Mouse (Mus musculus) forebrain, embryonic 15.5 days (tissue): Measurements from ENCODE around the gene Gapdh. TPM values are rescaled to one million over a fixed set of nuclear protein-coding genes. Genes with fewer than 3 reads are reported as not detected.

Experiments
- ATAC-seq: fragments of 200-750 bp; cut with Nextera tagmentation; replicated peaks from 2 replicates; pipeline ENCODE4 v1.8.0; 2017; ENCODE audit warnings: mild to moderate bottlenecking, moderate TSS enrichment, moderate library complexity
- H3K27ac ChIP-seq: fragments of 300-500 bp; sonication (generic); replicated peaks from 2 replicates; pipeline ENCODE4 v1.5.1; 2015; ENCODE audit warnings: mild to moderate bottlenecking, inconsistent platforms
- H3K27me3 ChIP-seq: fragments of 300-500 bp; sonication (generic); 2 replicates; pipeline ENCODE4 v1.6.1; 2015; ENCODE audit warnings: inconsistent platforms
- H3K36me3 ChIP-seq: fragments of 300-500 bp; sonication (generic); 2 replicates; pipeline ENCODE4 v1.6.1; 2015; ENCODE audit warnings: mild to moderate bottlenecking, inconsistent platforms
- H3K4me1 ChIP-seq: fragments of 300-500 bp; sonication (generic); 2 replicates; pipeline ENCODE4 v1.6.1; 2015; ENCODE audit warnings: inconsistent platforms
- H3K4me2 ChIP-seq: fragments of 300-500 bp; sonication (generic); replicated peaks from 2 replicates; pipeline ENCODE4 v1.6.1; 2015; ENCODE audit warnings: mild to moderate bottlenecking, inconsistent platforms
- H3K4me3 ChIP-seq: fragments of 300-500 bp; sonication (generic); 2 replicates; pipeline ENCODE4 v1.5.1; 2015; ENCODE audit warnings: mild to moderate bottlenecking, inconsistent platforms
- H3K9ac ChIP-seq: fragments of 300-500 bp; sonication (generic); replicated peaks from 2 replicates; pipeline ENCODE4 v1.6.1; 2015; ENCODE audit warnings: mild to moderate bottlenecking, inconsistent platforms
- H3K9me3 ChIP-seq: fragments of 300-500 bp; sonication (generic); 2 replicates; pipeline ENCODE4 v1.6.1; 2016; ENCODE audit warnings: inconsistent platforms
- whole genome bisulfite sequencing: fragments of 180-500 bp; shearing (Covaris S2); methylation state at CpG from one replicate; pipeline ENCODE4 v1.1.7; 2015; ENCODE audit warnings: mixed read lengths; 5-methylcytosine and 5-hydroxymethylcytosine counted together
- polyA plus RNA-seq: library from polyadenylated mRNA; unstranded; fragments of >200 nt; fragmentation: Nextera tagmentation; extraction: Ambion mirVana; gene quantifications from 2 replicates; pipeline ENCODE4 v1.2.1, GENCODE M21; 2015

Gapdh gene
- polyA plus RNA-seq, 1 experiment from 2014 or later, result 1,461 TPM

DNA sequence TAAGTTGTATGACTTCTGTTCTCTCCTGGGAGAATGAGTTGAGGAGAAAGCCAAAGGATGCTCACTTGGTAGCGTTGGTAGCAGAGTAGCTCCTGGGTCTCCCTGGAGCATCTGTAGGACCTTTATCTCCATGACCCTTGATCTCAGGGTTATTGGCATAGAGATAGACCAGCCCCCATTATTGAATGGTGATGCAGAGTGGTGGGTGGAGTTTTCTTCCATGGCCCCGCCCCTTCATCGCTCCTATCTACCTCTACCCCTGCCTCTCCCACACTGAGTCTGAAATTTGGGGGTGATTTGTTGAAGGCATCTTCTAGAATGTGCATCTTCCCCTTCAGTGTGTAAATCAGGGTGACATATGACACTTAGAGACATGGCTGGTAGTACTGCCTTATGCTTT is 9.8 kb downstream of the Gapdh start:
- H3K9ac ChIP-seq, result no peak overlapping the region
- ATAC-seq, result no peak
- H3K4me2 ChIP-seq, result no peak overlapping the region
- H3K4me3 ChIP-seq, result no peak overlapping the region
- H3K36me3 ChIP-seq, result peaks cover 51% of the 10 kb centered on the region
- WGBS, result 94% methylated on average over 3 of the region's 3 CpGs
- H3K4me1 ChIP-seq, result peaks cover 15% of the 10 kb centered on the region
- H3K9me3 ChIP-seq, result no peaks in the 10 kb centered on the region
- no peaks in the 10 kb centered on the region for H3K27me3 ChIP-seq
- no peak overlapping the region for H3K27ac ChIP-seq

DNA sequence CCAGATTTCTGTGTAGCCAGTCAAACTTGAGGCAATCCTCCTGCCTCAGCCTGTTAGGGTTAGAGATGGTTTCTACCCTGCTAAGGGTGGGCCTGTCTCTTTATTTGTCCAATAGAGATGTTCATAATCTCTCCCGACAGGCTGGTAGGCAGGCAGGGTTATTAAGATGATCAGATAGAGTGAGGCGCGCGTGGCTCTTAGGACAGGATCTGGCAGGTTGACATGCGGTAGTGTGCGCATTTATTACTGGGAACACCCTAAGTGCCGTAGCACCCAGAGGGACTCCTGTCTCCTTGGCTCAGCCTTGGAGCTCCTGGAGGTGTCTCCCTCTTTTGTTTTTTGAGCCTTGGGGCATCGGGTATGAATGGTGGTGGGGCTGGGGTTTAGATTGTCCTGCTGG is 11.0 kb downstream of the Gapdh start:
- ATAC-seq, result no peak
- no peak overlapping the region for H3K9ac ChIP-seq
- WGBS, result 91% methylated on average over 8 of the region's 8 CpGs

DNA sequence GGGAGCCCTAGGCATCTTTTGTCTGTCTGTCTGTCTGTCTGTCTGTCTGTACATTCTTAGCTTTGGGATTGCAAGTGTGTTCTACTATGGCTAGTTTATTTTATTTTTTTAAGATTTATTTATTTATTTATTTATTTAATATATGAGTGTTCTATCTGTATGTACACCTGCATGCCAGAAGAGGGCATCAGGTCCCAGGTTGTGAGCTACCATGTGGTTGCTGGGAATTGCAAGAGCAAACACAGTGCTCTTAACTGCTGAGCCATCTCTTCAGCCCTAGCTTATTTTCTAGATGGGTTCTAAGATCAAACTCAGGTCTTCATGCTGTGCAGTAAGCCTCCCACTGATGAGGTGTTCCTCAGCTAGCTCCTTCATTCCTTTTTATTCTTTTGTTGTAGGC is 11.7 kb downstream of the Gapdh start:
- ATAC-seq, result no peak
- H3K27ac ChIP-seq, result no peak overlapping the region
- H3K9ac ChIP-seq, result no peak overlapping the region
- H3K4me3 ChIP-seq, result no peak overlapping the region
- H3K9me3 ChIP-seq, result no peaks in the 10 kb centered on the region
- H3K4me1 ChIP-seq, result no peaks in the 10 kb centered on the region
- H3K4me2 ChIP-seq, result no peak overlapping the region
- no peaks in the 10 kb centered on the region for H3K27me3 ChIP-seq
- H3K36me3 ChIP-seq, result peaks cover 35% of the 10 kb centered on the region

More for the DNA sequence above, 11.0 kb downstream of the Gapdh start:
- peaks cover 3% of the 10 kb centered on the region for H3K4me1 ChIP-seq
- no peak overlapping the region for H3K27ac ChIP-seq
- no peak overlapping the region for H3K4me3 ChIP-seq
- H3K36me3 ChIP-seq, result peaks cover 39% of the 10 kb centered on the region
- no peak overlapping the region for H3K4me2 ChIP-seq
- H3K27me3 ChIP-seq, result no peaks in the 10 kb centered on the region
- no peaks in the 10 kb centered on the region for H3K9me3 ChIP-seq

DNA sequence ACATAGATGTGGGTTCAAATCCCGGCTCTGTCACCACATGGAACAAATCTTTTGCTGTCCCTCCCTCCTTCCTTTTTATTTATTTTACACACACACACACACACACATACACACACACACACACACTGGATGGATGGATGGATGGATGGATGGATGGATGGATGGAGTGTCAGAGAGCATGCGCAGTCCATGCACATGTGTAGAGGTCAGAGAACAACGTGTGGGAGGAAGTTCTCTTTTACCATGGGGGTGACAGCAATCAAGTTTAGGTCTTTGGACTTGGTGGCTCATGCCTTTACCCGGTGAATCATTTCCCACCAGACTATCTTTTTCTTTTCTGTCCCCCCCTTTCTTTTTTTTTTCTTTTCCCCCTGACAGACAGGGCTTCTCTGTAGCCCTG is 12.6 kb downstream of the Gapdh start:
- 93% methylated on average over 4 of the region's 4 CpGs for WGBS
- no peak overlapping the region for H3K4me3 ChIP-seq
- H3K4me2 ChIP-seq, result no peak overlapping the region
- no peak overlapping the region for H3K9ac ChIP-seq
- H3K4me1 ChIP-seq, result peaks cover 3% of the 10 kb centered on the region; the same call in 1 of the 2 replicates
- H3K36me3 ChIP-seq, result peaks cover 26% of the 10 kb centered on the region
- no peaks in the 10 kb centered on the region for H3K9me3 ChIP-seq
- H3K27me3 ChIP-seq, result no peaks in the 10 kb centered on the region
- ATAC-seq, result no peak
- no peak overlapping the region for H3K27ac ChIP-seq

DNA sequence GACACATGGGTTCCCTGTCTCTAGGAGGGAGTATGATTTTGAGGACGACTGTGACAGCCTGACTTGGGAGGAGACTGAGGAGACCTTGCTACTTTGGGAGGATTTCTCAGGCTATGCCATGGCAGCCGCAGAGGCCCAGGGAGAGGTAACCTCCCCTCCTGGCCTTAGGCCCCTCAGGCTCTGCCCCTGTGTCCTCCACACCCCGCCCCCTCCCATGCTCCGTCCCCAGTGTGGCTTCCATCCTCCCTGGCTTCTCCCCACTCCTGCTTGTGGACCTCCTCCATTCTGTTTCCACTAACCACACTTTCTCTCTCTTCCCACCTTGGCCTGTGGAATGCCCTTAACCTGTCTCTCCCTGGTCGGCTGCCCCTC is 13.3 kb downstream of the Gapdh start:
- WGBS, result 84% methylated on average over 5 of the region's 5 CpGs
- Histone ChIP-seq H3K4me3 (no peak overlapping the region), H3K4me2 (no peak overlapping the region), H3K27me3 (no peaks in the 10 kb centered on the region), H3K4me1 (peaks cover 9% of the 10 kb centered on the region), H3K36me3 (peaks cover 23% of the 10 kb centered on the region), H3K9ac (no peak overlapping the region), H3K27ac (no peak overlapping the region), H3K9me3 (no peaks in the 10 kb centered on the region)
- ATAC-seq, result no peak

DNA sequence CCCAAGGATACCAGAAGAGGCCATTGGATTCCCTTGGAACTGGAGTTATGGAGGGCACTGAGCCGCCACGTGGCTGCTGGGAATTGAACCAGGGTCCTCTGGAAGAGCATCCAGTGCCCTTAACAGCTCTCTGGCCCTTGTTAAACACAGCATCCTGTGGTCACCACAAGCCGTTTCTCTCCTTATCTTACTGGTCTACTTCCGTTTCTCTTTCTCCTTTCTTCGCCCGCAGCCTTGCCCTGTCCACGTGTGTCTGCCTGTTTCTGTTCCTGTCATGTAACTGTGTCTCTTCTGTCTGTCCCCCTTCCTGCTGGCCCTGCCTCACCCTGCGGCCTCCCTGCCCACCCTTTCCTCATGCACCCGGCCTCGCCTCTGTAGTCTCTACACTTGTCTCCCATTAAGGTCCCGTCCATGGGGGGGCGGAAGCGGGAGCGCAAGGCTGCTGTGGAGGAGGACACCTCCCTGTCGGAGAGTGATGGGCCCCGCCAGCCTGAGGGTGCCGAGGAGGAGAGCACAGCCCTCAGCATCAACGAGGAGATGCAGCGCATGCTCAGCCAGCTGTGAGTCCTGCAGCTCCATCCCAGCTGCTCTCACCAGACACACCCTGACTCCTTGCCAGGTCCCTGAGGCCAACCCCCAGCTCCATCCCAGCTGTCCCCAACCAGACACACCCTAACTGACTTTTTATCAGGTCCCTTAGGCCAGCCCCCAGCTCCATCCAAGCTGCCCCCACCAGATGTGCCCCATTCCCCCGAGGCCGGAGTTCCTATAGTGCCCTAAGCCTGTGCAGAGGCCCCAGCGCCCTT is 13.9 kb downstream of the Gapdh start:
- Histone ChIP-seq H3K36me3 (peaks cover 23% of the 10 kb centered on the region), H3K4me2 (no peak overlapping the region), H3K27me3 (no peaks in the 10 kb centered on the region), H3K9ac (no peak overlapping the region), H3K4me3 (no peak overlapping the region), H3K9me3 (no peaks in the 10 kb centered on the region), H3K27ac (no peak overlapping the region), H3K4me1 (peaks cover 15% of the 10 kb centered on the region)
- no peak for ATAC-seq
- 87% methylated on average over 22 of the region's 22 CpGs for whole genome bisulfite sequencing

DNA sequence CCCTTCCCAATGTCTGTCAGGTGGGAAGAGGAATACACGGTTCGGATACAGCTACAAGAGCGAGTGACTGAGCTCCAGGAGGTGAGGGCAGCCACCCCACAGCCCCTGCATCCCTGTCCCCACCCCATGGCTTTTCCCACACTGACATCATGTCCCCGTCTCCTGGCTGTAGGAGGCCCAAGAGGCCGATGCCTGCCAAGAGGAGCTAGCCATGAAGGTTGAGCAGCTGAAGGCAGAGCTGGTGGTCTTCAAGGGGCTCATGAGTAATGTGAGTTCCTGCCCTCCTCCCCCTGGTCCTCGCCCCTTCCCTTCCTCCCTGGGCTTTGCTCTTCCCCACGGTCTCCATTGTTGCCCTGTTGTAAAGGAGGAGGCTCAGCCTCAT is 16.7 kb downstream of the Gapdh start:
- no peak overlapping the region for H3K9ac ChIP-seq

DNA sequence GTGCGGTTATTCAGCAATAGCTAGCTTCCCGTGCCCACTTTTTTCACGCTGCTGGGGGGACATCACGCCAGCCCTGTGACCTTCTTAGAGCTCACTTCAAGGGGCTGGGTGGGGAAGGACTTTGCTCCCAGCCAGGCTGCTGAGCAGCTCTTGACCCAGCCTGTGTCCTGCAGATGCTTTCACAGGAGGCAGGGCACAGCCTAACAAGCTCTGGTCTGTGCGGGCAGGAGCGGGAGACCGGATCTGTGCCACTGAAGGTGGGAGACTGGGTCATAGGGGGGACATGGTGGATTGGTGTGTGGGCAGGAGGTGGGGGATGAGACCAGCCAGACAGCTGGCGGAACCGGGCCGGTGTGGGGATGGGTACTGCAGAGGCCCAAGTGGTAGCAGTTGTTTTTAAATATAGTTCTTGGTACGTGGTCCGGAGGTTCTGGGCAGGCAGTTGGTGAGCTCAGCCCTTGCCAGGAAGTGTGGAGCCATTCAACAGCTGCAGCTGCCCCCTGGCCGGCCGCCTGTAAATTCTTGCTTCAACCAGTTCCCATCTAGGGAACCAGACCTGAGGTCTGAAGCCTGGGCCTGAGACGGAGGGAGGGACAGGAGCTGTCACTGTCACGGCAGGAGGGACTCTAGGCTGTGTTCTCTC is 17.2 kb downstream of the Gapdh start:
- no peak for ATAC-seq
- H3K27me3 ChIP-seq, result no peaks in the 10 kb centered on the region
- peaks cover 43% of the 10 kb centered on the region for H3K4me1 ChIP-seq
- no peak overlapping the region for H3K4me3 ChIP-seq
- WGBS, result 86% methylated on average over 16 of the region's 16 CpGs
- no peak overlapping the region for H3K27ac ChIP-seq
- H3K4me2 ChIP-seq, result no peak overlapping the region
- peaks cover 18% of the 10 kb centered on the region for H3K36me3 ChIP-seq
- no peak overlapping the region for H3K9ac ChIP-seq
- H3K9me3 ChIP-seq, result no peaks in the 10 kb centered on the region

More for the DNA sequence above, 16.7 kb downstream of the Gapdh start:
- WGBS, result 89% methylated on average over 7 of the region's 7 CpGs
- no peaks in the 10 kb centered on the region for H3K27me3 ChIP-seq
- H3K27ac ChIP-seq, result no peak overlapping the region
- H3K4me1 ChIP-seq, result peaks cover 38% of the 10 kb centered on the region
- no peaks in the 10 kb centered on the region for H3K9me3 ChIP-seq
- H3K4me2 ChIP-seq, result no peak overlapping the region
- H3K36me3 ChIP-seq, result peaks cover 19% of the 10 kb centered on the region
- no peak overlapping the region for H3K4me3 ChIP-seq
- ATAC-seq, result no peak

DNA sequence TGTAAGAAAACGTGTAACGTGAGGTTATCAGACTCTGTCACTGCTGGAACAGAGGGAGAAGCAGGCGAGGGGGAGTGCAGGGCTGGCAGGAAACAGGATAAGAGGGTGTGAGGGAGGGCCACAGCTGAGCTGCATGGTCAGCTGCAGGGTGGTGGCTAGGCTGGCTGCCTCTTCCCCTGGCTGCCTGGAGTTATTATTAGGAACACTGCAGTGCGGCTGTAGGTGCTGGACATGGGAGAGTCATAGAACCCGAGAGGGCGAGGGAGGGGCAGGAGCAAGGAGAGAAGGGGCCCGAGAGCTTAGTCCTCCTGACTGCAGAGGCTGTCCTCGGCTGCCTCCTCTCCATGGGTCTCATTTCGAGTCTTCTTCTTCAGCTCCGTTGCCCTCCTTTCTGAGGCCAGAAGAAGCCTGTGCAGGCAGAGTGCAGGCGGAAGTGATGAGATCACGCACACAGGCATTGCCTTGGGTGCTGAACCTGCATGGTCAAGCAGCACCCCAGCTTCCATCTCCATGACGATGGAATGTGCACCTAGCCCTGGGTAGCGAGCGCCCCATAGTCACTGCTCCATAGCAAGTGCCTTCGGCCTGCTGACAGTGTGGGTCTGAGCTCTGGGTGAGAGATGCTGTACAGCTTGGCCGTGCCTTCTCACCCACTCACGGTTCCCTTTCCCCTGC is 17.9 kb downstream of the Gapdh start:
- no peak for ATAC-seq
- Histone ChIP-seq H3K4me3 (no peak overlapping the region), H3K9ac (peak overlapping the region; percentile 28), H3K4me1 (peaks cover 44% of the 10 kb centered on the region), H3K4me2 (no peak overlapping the region), H3K27ac (no peak overlapping the region), H3K27me3 (no peaks in the 10 kb centered on the region), H3K36me3 (peaks cover 14% of the 10 kb centered on the region), H3K9me3 (no peaks in the 10 kb centered on the region)
- 79% methylated on average over 18 of the region's 18 CpGs for WGBS

DNA sequence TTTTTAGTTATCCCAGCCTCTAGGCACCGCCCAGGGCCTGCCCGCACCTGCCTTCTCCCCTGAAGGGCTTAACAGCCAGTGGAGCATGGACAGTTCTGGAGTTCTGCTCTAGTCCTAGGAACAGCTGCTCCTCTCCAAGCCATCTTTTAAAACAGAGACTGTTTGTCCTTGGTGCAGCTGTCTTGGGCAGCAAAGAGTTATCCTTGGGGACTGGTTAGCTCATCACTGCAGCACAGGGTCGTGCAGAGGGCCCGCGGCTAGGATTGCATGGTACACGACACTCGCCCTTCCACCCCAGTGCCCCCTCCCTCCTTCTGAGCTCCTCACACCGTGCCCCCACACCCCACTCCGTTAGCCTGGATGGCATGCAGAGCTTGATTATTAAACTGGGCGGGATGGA is 18.9 kb downstream of the Gapdh start:
- no peak for ATAC-seq
- Histone ChIP-seq H3K4me2 (peak overlapping the region; percentile 96), H3K9ac (peak overlapping the region; percentile 95; the same call in 1 of the 2 replicates), H3K36me3 (peaks cover 9% of the 10 kb centered on the region), H3K27ac (no peak overlapping the region), H3K4me1 (peaks cover 44% of the 10 kb centered on the region), H3K4me3 (no peak overlapping the region), H3K27me3 (no peaks in the 10 kb centered on the region), H3K9me3 (no peaks in the 10 kb centered on the region)
- WGBS, result 77% methylated on average over 10 of the region's 10 CpGs

DNA sequence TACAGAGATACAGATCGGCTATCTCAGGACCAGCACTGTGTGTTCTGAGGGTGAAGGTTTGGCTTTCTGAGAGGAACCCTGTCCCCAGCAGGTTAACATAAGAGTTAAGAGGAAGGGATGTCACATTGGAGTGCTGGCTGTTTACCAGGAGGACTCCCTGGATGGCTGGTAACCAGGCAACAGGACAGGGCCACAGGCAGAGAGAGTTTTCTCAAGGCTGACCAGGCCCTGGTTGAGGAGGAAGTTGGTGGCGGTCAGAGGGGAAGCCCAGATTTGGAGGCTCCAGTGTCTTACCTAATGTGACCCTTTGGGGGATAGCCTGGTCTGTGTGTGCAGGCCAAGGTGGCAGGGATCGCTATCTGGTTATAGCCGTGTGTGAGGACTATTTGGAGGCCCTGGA is 19.5 kb downstream of the Gapdh start:
- peaks cover 10% of the 10 kb centered on the region for H3K36me3 ChIP-seq
- H3K4me2 ChIP-seq, result peak overlapping the region; percentile 96
- H3K4me1 ChIP-seq, result peaks cover 44% of the 10 kb centered on the region
- no peak overlapping the region for H3K27ac ChIP-seq
- ATAC-seq, result no peak
- H3K9ac ChIP-seq, result peak overlapping the region; percentile 95; the same call in 1 of the 2 replicates
- WGBS, result 78% methylated on average over 4 of the region's 4 CpGs
- H3K9me3 ChIP-seq, result no peaks in the 10 kb centered on the region
- H3K4me3 ChIP-seq, result peak overlapping the region; percentile 93; the same call in 1 of the 2 replicates
- no peaks in the 10 kb centered on the region for H3K27me3 ChIP-seq

DNA sequence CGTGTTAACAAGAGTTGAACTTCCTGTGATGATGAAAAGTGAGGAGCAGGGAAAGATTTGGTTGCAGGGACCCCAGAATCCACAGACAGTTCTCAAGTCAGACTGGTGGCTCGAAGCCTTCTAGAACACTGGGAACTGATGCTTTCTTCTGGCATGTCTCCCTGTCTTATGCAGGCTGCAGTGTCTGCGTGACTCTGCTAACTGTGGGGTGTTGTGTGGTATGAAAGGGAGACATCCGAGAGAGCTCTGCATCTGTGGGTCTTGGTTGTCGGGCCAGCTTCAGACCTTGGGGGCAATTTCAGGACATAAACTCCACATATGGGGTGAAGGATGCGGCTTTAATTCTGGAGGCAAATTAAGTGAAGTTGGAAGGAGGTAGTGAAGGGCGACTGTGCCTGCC is 20.1 kb downstream of the Gapdh start:
- H3K4me3 ChIP-seq, result peak overlapping the region; percentile 93
- H3K4me1 ChIP-seq, result peaks cover 44% of the 10 kb centered on the region
- H3K27me3 ChIP-seq, result no peaks in the 10 kb centered on the region
- no peaks in the 10 kb centered on the region for H3K9me3 ChIP-seq
- peaks cover 16% of the 10 kb centered on the region for H3K36me3 ChIP-seq
- WGBS, result 50% methylated on average over 7 of the region's 7 CpGs
- no peak for ATAC-seq
- H3K27ac ChIP-seq, result no peak overlapping the region
- H3K9ac ChIP-seq, result peak overlapping the region; percentile 95
- H3K4me2 ChIP-seq, result peak overlapping the region; percentile 96
